ENCODE assay signal across 9 mouse cellular contexts in the genomic region with DNA sequence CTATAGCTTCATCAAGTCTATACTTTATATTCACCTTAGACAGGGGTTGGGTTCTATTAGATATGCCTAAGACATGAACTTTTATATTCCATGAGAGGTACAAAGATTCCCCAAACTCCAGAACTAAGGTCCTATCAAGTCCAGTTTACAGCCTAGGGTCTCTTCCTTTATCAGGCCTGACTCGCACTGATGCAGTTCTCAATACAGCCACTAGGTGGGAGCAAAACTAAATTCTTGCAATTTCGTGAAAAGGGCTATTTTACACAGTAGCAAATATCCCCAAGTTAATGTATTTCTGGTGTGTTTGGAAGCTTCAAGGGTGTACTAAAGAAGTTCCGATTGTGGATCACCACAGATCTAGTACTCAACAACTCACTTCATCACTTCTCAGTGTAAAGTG. TPM values are rescaled to one million over a fixed set of nuclear protein-coding genes. Genes with fewer than 3 reads are reported as not detected.
A peak's percentile ranks its signal among the peaks of the same experiment; 100 is the strongest.
DNase-seq lines count a peak whose midpoint lies in the region; ATAC-seq and TF ChIP-seq lines count a peak whose summit lies in the region.
"Had no signal": no experiment of that assay in that cellular context is flagged by ENCODE, and none has a peak within 500 bp of the region (broad histone marks: within the 10 kb centered on the region; RNA-seq: fewer than 3 reads in every experiment).

No protein-coding gene starts in this region.

- ATAC-seq in forebrain, postnatal 0 days: peak; percentile 73

- H3K4me2 ChIP-seq in forebrain, postnatal 0 days (ENCODE audit: low read depth): no peak overlapping the region

- peak; percentile 74 for TF ChIP-seq CTCF in forebrain, postnatal 0 days (IDR thresholded peaks at IDR 0.05; ENCODE audit: low read depth)

- whole genome bisulfite sequencing in forebrain, postnatal 0 days: 14% methylated on average over 3 of the region's 3 CpGs
- 22% methylated on average over 3 of the region's 3 CpGs for WGBS in limb, embryonic 10.5 days

- H3K36me3 ChIP-seq in forebrain, postnatal 0 days (ENCODE audit: insufficient read depth): no peaks in the 10 kb centered on the region
- no peaks in the 10 kb centered on the region for H3K36me3 ChIP-seq in limb, embryonic 10.5 days

- H3K9me3 ChIP-seq in forebrain, postnatal 0 days (ENCODE audit: low read length): no peaks in the 10 kb centered on the region
- no peaks in the 10 kb centered on the region for H3K9me3 ChIP-seq in limb, embryonic 10.5 days (replicated peaks)

- intact Hi-C loops in heart, postnatal 25 days (cut with DNase I): no loop called here

- no peaks in the 10 kb centered on the region for H3K4me1 ChIP-seq in forebrain, postnatal 0 days (ENCODE audit: insufficient read depth)
- H3K4me1 ChIP-seq in limb, embryonic 10.5 days: no peaks in the 10 kb centered on the region

- H3K27ac ChIP-seq in forebrain, postnatal 0 days (ENCODE audit: low read depth, low read length): no peak overlapping the region
- no peak overlapping the region for H3K27ac ChIP-seq in limb, embryonic 10.5 days

- no peak overlapping the region for H3K4me3 ChIP-seq in forebrain, postnatal 0 days (ENCODE audit: low read depth, low read length)
- no peak overlapping the region for H3K4me3 ChIP-seq in limb, embryonic 10.5 days

- H3K9ac ChIP-seq in forebrain, postnatal 0 days: no peak overlapping the region

- peak; percentile 11 for DNase-seq in heart, postnatal 4 days
- DNase-seq in heart, postnatal 25 days (ENCODE audit: low spot score): no peak
- peak; percentile 27 for DNase-seq in CD4-positive helper T cell, adult 2 months (ENCODE audit: low read depth, low spot score)
- DNase-seq in adipocyte (ENCODE audit: low spot score): peak; percentile 59
- peak; percentile 74 for DNase-seq in forebrain, postnatal 0 days
- peak; percentile 30 for DNase-seq in limb, embryonic 10.5 days (ENCODE audit: low spot score)
- peak; percentile 35 to 47 for DNase-seq in right cerebral cortex, postnatal 10 days (ENCODE audit: low spot score in 2 of 2)
- no peak for DNase-seq in ovary, adult 18-20 months (ENCODE audit: low spot score)

- H3K27me3 ChIP-seq in forebrain, postnatal 0 days (ENCODE audit: insufficient read depth, low read length): no peaks in the 10 kb centered on the region
- H3K27me3 ChIP-seq in limb, embryonic 10.5 days (ENCODE audit: low read depth, poor library complexity, severe bottlenecking): no peaks in the 10 kb centered on the region; the same call in 1 of the 2 replicates

RNA-seq across cellular contexts. Expression of a gene that starts 8.8 kb away (rescaled TPM):
- total RNA-seq in heart, postnatal 4 days (2021): under 1 TPM; 0.62 to 0.65 TPM
- total RNA-seq in heart, postnatal 25 days (2021): 1 to 10 TPM in 1 of 2 experiments, under 1 TPM in 1; 0.52 to 1.2 TPM
- total RNA-seq in forebrain, postnatal 0 days (2014; rRNA removed): 47.3 and 49.8 TPM in 2 replicates
- polyA plus RNA-seq in forebrain, postnatal 0 days (2015; fragmentation: Nextera tagmentation; extraction: Ambion mirVana): 78.4 and 81.2 TPM in 2 replicates
- 2.7 and 4.8 TPM in 2 replicates for polyA plus RNA-seq in limb, embryonic 10.5 days (2016; fragmentation: Nextera tagmentation; extraction: Ambion mirVana)

RNA-seq across cellular contexts. Expression of a gene that starts 55.6 kb away (rescaled TPM):
- not detected for total RNA-seq in heart, postnatal 4 days (2021)
- not detected for total RNA-seq in heart, postnatal 25 days (2021)
- 0.46 and 1.1 TPM in 2 replicates for total RNA-seq in forebrain, postnatal 0 days (2014; rRNA removed)
- 0.36 and 0.45 TPM in 2 replicates for polyA plus RNA-seq in forebrain, postnatal 0 days (2015; fragmentation: Nextera tagmentation; extraction: Ambion mirVana)
- not detected in 2 replicates for polyA plus RNA-seq in limb, embryonic 10.5 days (2016; fragmentation: Nextera tagmentation; extraction: Ambion mirVana)
- total RNA-seq: heart, postnatal 36 days had no signal

Comparison
In these comparisons a context has a peak if more than half of its experiments do, and no peak if none do; other contexts are left out.
1. DNase-seq: peak in heart, postnatal 4 days (single experiment), CD4-positive helper T cell, adult 2 months (single experiment), adipocyte (single experiment), forebrain, postnatal 0 days (single experiment), limb, embryonic 10.5 days (single experiment) and right cerebral cortex, postnatal 10 days (2 of 2); none in heart, postnatal 25 days (single experiment) and ovary, adult 18-20 months (single experiment).
2. RNA of a gene that starts 8.8 kb away (total RNA-seq): 47.3 to 49.8 TPM in forebrain, postnatal 0 days; 0.52 to 1.2 TPM in heart, postnatal 25 days and 0.62 to 0.65 TPM in heart, postnatal 4 days; every median in the first group is over 10 times any median in the second.